Mouse (Mus musculus) embryonic fibroblast, embryonic 13.5 days (primary cell): Measurements from ENCODE around the gene Acpp.

Experiments
- CTCF ChIP-seq: IDR thresholded peaks from 2 replicates; pipeline ENCODE4 v1.5.1; 2011; ENCODE audit warnings: mild to moderate bottlenecking, control low read depth, low read length, moderate library complexity, borderline replicate concordance; ENCODE audit not compliant: insufficient read depth
- POLR2A ChIP-seq: IDR thresholded peaks from 2 replicates; pipeline ENCODE4 v1.6.1; 2011; ENCODE audit warnings: low read depth, mild to moderate bottlenecking, control low read depth, low read length, moderate library complexity

GRCm38 (mm10) chr9:104271642-104272041 is 65.9 kb downstream of the Acpp start:
- no peak for TF ChIP-seq CTCF
- no peak for TF ChIP-seq POLR2A
